Mouse (Mus musculus): Measurements from ENCODE around the gene Gm43302. TPM values are rescaled to one million over a fixed set of nuclear protein-coding genes. Genes with fewer than 3 reads are reported as not detected.
A peak's percentile ranks its signal among the peaks of the same experiment; 100 is the strongest.
"Not testable (repeated sequence)": the region's sequence is repeated elsewhere in the genome, so short reads cannot be mapped to it uniquely, and the experiment has no call there.

Gene Gm43302
- under 1 TPM in 1 of 2 experiments, not detected in 1; 0.49 TPM for total RNA-seq (2021)

DNA sequence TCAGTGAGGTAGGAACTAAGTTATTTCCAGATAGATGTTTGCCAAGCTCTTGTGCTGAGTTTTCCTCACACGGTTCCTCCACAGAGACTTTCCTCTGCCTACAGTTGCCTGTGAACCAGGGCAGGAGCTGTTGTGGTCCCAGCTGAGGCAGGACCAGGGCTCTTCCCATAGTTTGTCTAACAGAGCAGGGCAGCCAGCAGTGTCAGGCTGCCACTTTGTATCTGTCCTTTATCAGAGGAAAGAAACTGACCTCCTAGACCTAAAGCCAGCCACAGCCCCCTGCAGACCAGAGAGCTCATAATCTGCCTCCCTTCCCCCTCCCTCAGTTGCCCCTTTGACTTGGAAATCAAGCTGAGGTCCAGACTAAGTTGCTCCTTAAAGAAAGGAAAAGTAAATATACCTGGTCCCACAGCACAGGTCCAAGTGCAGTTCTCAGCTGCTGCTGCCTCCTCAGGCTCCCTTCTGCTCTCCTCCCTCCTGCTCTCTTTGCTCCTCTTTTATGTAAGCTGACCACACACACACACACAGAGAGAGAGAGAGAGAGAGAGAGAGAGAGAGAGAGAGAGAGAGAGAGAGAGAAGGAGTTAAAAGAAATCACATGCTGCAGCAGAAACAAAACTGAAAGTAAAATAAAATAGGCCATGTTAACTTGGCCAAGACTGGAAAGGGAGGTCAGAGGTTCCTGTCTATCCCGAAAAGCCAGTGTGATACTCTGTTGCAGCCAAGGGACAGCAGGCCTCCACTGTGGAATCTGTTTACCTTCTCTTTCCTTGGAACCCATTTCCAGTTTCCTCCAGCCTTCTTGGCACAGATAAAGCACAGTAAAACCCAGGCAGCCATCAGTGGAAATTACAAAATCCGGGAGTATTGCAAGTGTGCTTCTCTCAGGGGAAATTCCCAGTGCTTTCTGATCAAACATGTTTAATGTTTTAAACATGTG is at the start of gene Gm43302, which contains the start of gene Gbp6:
Gm43302 (minus strand) TSS at position 470 of the 940 bp plus-strand sequence.
Gbp6 (minus strand) TSS at position 473 of the 940 bp plus-strand sequence.
- intact Hi-C loops (cut with DNase I): loop anchor here (5.0 kb wide), 1 partner anchor 146 kb away; no protein-coding TSS in a partner anchor
- DNase-seq: peak; percentile 25 to 52

GRCm38 (mm10) chr5:105341281-105341680 is 47.8 kb upstream of the Gm43302 start:
- intact Hi-C loops (cut with DNase I): no loop called here
- DNase-seq: no peak

GRCm38 (mm10) chr5:105322543-105322942 is 29.0 kb upstream of the Gm43302 start:
- intact Hi-C loops (cut with DNase I): loop anchor here (1.0 to 10.0 kb wide), 2 partner anchors 336 to 598 kb away; no protein-coding TSS in a partner anchor
- DNase-seq: no peak

DNA sequence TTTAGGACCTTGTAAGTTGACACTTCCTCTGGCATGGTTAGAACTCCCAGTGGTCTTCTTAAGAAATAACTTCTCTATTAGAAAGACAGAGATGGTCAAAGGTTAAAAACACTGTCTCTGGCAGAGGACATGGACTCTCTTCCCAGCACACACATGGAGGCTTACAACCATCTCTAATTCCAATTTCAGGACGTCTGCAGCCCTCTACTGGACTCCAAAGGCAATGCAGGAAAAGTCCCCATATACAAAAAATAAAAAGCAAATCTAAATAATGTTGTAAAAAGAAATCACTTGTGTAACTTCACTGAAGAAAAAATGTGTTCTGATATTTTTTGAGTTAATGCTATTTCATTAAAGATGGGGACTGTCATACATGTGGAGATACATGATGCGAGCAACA is 17.4 kb upstream of the Gm43302 start:
- no peak for DNase-seq
- intact Hi-C loops (cut with DNase I): no loop called here

DNA sequence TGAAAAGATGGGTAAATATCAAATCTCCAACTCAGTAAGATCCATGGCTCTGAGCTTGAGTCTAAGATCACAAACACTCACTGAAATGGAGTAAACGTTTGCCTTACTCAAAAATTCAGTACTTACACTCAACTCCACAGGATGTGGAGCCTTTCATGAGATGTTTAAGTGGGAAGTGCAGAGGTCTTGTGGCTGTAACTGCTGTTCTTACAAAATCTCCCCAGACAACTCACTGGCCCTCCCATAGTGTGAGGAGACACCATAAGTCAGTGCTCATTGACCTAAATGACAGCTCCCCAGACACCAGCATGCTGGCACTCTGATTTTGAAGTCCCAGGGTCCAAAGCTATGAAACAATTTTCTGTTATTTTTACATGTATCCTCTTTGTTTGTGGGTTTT is 15.7 kb upstream of the Gm43302 start:
- intact Hi-C loops (cut with DNase I); DNase-seq: not testable (repeated sequence)

GRCm38 (mm10) chr5:105306946-105307345 is 13.5 kb upstream of the Gm43302 start:
- DNase-seq; intact Hi-C loops (cut with DNase I): not testable (repeated sequence)

DNA sequence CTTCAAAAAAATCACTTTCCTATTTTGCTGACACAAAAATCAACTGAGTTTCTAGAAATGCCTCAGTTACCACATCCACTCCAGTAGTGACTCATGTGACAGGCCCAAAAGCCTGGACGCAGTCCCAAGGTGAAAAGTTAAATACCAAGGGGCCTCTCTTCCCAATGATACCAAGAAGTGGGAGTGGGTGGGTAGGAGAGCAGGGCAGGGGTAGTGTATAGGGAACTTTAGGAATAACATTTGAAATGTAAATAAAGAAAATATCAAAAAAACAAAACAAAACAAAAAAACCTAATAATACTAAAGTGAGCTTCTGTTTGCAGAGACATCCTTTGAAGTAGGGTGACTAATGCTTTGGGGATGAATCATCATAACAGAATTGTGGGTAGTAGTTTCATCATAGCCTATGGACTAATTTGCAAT is 12.7 kb upstream of the Gm43302 start:
- intact Hi-C loops (cut with DNase I): no loop called here
- DNase-seq: no peak

GRCm38 (mm10) chr5:105305671-105306070 is 12.2 kb upstream of the Gm43302 start:
- intact Hi-C loops (cut with DNase I); DNase-seq: not testable (repeated sequence)

- DNase-seq: no peak
- intact Hi-C loops (cut with DNase I): no loop called here
Observed at GRCm38 (mm10) chr5:105301963-105302362, 8.5 kb upstream of the Gm43302 start.

- peak; percentile 7 to 30 for DNase-seq
Observed at GRCm38 (mm10) chr5:105301531-105301930, 8.0 kb upstream of the Gm43302 start.

DNA sequence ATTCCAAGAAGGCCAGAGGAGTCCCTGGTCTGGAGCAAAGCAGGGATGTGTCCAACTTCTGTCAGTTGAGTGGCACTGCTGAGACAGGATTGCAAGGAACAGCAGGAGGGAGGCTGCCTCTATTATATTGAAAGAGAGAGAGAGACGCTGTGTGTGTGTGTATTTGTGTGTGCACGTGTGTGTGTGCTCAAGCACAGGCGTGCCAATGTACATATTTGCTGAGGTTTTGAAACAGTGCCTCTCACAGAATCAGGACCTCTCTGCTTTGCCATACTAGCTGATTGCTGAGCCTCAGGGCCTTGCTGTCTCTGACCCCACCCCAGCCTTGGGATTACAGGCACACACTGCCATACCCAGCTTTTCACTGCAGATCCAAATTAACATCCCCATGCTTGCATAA is 2.3 kb upstream of the Gm43302 start:
- intact Hi-C loops (cut with DNase I): no loop called here
- no peak for DNase-seq

More at GRCm38 (mm10) chr5:105301531-105301930, 8.0 kb upstream of the Gm43302 start:
- intact Hi-C loops (cut with DNase I): no loop called here

GRCm38 (mm10) chr5:105292492-105292891 is 1.0 kb downstream of the Gm43302 start:
- intact Hi-C loops (cut with DNase I): loop anchor here (5.0 kb wide), 1 partner anchor 145 kb away; no protein-coding TSS in a partner anchor
- no peak for DNase-seq

DNA sequence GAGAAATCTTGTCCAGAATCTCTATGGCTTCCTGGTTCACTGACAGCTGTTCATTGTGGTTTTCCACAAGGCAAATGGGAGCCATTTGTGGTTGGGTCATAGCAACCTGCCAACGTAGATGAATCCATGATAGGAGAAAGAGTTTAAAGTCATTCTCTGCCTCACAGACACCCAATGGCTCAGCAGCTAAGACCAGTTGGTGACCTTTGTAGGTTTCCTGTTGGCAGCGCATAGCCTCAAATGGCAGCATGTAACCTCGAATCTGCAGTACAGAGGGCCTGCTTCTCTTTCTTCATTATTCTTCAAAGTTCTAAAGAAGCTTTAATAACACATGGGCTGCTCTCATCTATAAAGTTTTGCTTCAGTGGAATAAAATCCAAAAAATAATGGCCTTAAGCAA is 2.6 kb downstream of the Gm43302 start:
- intact Hi-C loops (cut with DNase I): loop anchor here (5.0 kb wide), 1 partner anchor 144 kb away; no protein-coding TSS in a partner anchor
- not testable (repeated sequence) for DNase-seq

DNA sequence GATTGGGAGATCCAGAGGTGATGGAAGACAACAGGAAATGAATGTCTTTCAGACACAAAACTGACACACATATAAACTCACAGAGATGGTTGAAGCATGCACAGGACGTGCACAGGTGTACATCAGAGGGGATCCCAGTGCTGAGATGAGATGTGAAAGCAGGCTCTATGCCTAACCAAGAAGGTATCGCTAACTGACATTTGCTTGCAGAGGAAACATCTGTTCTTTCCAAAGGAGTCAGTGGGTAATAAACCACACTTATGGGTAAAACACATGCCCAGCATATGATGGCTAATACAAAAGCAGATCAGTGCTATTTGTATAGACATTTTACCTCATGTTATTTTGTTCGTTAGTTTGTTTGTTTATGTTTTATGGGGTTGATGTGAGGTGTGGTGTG is 32.8 kb downstream of the Gm43302 start:
- DNase-seq; intact Hi-C loops (cut with DNase I): not testable (repeated sequence)

DNA sequence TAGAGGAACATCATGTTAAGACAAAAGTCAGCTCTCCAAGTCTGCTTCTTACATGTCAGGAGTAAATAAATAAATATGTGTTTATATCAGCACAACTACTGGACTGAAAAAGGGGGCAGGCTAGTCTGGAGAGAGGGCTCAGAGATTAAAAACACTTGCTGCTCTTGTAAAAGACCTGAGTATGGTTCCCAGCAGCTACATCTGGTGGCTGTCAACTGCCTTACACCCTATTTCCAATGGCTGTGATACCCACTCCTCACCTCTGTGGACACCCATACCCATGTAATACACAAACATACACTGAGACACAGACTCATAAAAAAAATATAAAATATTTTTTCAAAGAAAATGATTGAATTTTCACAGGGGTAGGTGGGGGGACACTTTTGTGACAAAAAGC is 41.0 kb downstream of the Gm43302 start:
- DNase-seq: no peak
- intact Hi-C loops (cut with DNase I): no loop called here

GRCm38 (mm10) chr5:105244741-105245140 is 48.8 kb downstream of the Gm43302 start:
- DNase-seq; intact Hi-C loops (cut with DNase I): not testable (repeated sequence)

DNA sequence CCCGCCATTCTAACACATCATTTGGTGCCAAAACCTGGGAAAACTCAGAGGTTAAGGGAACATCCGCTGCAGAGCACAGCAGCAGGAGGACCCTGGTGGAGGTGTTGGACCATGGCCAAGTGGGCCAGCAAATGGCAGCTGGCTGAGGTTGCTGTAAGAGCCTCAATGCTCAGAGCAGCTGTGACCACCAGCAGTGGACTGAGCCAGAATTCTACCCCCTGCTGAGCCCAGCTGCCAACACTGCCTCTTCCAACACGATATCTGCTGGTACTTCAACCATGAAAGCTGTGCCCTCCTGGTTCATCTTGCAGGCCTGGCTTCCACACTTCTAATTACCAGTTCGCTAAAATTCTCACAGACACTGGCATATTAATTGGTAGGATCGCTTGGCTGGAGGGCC is 52.5 kb downstream of the Gm43302 start:
- DNase-seq; intact Hi-C loops (cut with DNase I): not testable (repeated sequence)

DNA sequence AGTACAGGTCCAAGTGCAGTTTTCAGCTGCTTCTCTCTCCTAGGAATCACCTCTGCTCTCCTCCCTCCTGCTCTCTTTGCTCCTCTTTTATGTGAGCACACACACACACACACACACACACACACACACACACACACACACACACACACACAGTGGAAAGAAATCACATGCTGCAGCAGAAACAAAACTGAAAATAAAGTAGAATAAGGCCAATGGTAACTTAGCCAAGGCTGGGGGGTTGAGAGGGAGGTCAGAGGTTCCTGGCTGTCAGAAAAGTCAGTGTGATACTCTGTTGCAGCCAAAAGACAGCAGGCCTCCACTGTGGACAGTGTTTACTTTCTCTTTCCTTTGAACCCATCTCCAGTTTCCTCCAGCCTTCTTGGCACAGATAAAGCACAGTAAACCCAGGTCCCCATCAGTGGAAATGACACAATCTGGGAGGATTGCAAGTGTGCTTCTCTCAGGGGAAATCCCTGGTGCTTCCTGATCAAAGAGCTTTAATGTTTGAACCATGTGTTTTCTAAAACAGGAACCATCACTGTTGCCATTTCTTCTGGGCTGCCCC is 53.9 kb downstream of the Gm43302 start, which contains the start of gene Gbp10:
Gbp10 (minus strand) TSS at position 51 of the 565 bp plus-strand sequence.
- intact Hi-C loops (cut with DNase I): not testable (repeated sequence)
- peak in 1 of 2 experiments; percentile 3 for DNase-seq

GRCm38 (mm10) chr5:105238402-105238801 is 55.1 kb downstream of the Gm43302 start:
- DNase-seq; intact Hi-C loops (cut with DNase I): not testable (repeated sequence)

DNA sequence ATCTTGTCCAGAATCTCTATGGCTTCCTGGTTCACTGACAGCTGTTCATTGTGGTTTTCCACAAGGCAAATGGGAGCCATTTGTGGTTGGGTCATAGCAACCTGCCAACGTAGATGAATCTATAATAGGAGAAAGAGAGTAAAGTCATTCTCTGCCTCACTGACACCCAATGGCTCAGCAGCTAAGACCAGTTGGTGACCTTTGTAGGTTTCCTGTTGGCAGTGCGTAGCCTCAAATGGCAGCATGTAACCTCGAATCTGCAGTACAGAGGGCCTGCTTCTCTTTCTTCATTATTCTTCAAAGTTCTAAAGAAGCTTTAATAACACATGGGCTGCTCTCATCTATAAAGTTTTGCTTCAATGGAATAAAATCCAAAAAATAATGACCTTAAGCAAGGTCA is 57.5 kb downstream of the Gm43302 start:
- intact Hi-C loops (cut with DNase I); DNase-seq: not testable (repeated sequence)

GRCm38 (mm10) chr5:105208957-105209356 is 84.5 kb downstream of the Gm43302 start:
- DNase-seq; intact Hi-C loops (cut with DNase I): not testable (repeated sequence)
